Mouse (Mus musculus) ES-CJ7 (cell line): ENCODE results near the gene Surf1.

Experiments
- DNase-seq: peaks from one replicate; pipeline ENCODE4 v3.0.0; 2011; ENCODE audit warnings: low read depth, low spot score

The Surf1 gene

GRCm38 (mm10) chr2:26900731-26901130 lies 15.6 kb downstream of the Surf1 start:
- DNase-seq: no peak

DNA sequence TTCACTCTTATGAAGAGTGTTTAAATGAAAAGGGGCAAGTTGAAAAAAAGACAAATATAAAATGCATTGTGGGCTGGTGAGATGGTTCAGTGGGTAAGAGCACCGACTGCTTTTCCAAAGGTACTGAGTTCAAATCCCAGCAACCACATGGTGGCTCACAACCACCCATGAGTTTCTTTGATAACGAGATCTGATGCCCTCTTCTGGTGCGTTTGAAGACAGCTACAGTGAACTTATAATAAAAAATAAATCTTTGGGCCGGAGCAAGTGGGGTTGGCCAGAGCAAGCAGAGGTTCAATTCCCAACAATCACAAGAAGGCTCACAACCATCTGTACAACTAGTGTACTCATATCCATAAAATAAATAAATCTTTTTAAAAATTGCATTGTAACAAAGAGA lies 20.4 kb downstream of the Surf1 start:
- no peak for DNase-seq

DNA sequence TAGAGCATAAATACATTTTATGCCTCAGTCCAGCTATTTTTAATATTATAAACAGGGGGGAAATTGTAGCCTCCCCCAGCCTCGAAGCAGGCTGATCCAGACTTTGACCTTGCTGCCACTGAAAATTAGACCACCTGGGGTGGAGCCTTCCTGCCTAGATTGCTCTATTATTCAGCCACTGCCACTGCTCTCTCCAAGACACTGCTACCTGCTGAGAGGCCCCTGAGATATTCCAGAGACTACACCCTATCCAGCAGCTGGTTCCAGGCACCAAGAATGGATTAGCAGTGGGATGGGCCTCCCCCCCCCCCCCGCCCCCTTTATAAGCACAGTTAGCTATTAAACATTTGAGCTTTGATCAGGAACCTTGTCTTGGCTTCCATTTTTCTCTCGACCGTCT lies 30.2 kb downstream of the Surf1 start:
- peak; percentile 67 for DNase-seq

- peak; percentile 47 for DNase-seq
Observed at GRCm38 (mm10) chr2:26885541-26885940, 30.8 kb downstream of the Surf1 start.

DNA sequence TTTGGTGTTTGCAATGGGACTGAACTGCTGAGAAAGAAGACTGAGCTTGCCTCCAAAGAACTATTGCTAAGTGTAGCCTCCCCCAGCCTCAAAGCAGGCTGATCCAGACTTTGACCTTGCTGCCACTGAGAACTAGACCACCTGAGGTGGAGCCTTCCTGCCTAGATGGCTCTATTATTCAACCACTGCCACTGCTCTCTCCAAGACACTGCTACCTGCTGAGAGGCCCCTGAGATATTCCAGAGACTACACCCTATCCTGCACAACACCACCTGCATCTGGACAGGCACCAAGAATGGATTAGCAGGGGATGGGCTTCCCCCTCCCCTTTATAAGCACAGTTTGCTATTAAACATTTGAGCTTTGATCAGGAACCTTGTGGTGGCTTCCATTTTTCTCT lies 37.8 kb downstream of the Surf1 start:
- peak; percentile 59 for DNase-seq

GRCm38 (mm10) chr2:26870666-26871065 lies 45.7 kb downstream of the Surf1 start:
- peak; percentile 50 for DNase-seq

DNA sequence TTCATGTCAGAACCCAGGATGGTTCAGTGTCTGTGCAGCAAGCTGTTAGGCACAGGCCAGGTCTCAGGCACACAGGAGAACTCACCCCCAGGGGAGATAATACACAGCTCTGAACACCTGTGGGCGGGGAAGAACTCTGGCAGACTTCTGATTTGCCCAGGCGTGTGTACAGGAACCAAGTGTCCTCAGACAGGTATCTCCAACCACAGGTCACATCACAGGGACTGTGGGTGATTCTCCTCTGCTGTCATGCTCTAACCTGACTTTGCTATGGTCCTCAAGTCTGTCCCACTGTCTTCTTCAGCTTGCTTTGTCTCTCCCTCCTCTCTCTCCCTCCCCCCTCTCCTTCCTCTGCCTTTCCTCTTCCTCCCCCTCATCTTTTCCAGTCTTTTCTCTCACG lies 51.5 kb downstream of the Surf1 start, which contains the start of gene Abo:
Gene Abo, minus strand, starts transcription at position 101 of the 400 bp plus-strand sequence.
- DNase-seq: no peak
